Mouse (Mus musculus) forebrain, postnatal 0 days (tissue): ENCODE measurements around the gene Tmc1. TPM values are rescaled to one million over a fixed set of nuclear protein-coding genes. Genes with fewer than 3 reads are reported as not detected.

Source experiments
- ATAC-seq: fragments of 200-750 bp; cut with Nextera tagmentation; 2 replicates; pipeline ENCODE4 v1.8.0; 2017; ENCODE audit warnings: mild to moderate bottlenecking, moderate library complexity
- DNase-seq: peaks from one replicate; pipeline ENCODE4 v3.0.0-alpha.2; 2015
- H3K27ac ChIP-seq: fragments of 300-500 bp; sonication (generic); 2 replicates; pipeline ENCODE4 v1.5.1; 2014; ENCODE audit warnings: low read depth, mild to moderate bottlenecking, antibody characterized with exemption, low read length, moderate library complexity, mixed read lengths
- H3K27me3 ChIP-seq: fragments of 300-500 bp; sonication (generic); 2 replicates; pipeline ENCODE4 v1.6.1; 2014; ENCODE audit warnings: mild to moderate bottlenecking, low read length, mixed read lengths; ENCODE audit not compliant: insufficient read depth
- H3K36me3 ChIP-seq: fragments of 300-500 bp; sonication (generic); 2 replicates; pipeline ENCODE4 v1.6.1; 2014; ENCODE audit warnings: mild to moderate bottlenecking, moderate library complexity; ENCODE audit not compliant: insufficient read depth
- H3K4me1 ChIP-seq: fragments of 300-500 bp; sonication (generic); 2 replicates; pipeline ENCODE4 v1.6.1; 2014; ENCODE audit warnings: antibody characterized with exemption; ENCODE audit not compliant: insufficient read depth
- H3K4me2 ChIP-seq: fragments of 300-500 bp; sonication (generic); 2 replicates; pipeline ENCODE4 v1.6.1; 2014; ENCODE audit warnings: low read depth, mild to moderate bottlenecking, moderate library complexity
- H3K4me3 ChIP-seq: fragments of 300-500 bp; sonication (generic); 2 replicates; pipeline ENCODE4 v1.5.1; 2014; ENCODE audit warnings: low read depth, low read length, mixed read lengths
- H3K9ac ChIP-seq: fragments of 300-500 bp; sonication (generic); 2 replicates; pipeline ENCODE4 v1.6.1; 2014; ENCODE audit warnings: mild to moderate bottlenecking
- H3K9me3 ChIP-seq: fragments of 300-500 bp; sonication (generic); 2 replicates; pipeline ENCODE4 v1.6.1; 2016; ENCODE audit warnings: low read length
- CTCF ChIP-seq: sonication (generic); IDR thresholded peaks from 2 replicates; pipeline ENCODE4 v1.5.1; 2016; ENCODE audit warnings: antibody characterized with exemption, control low read depth, low read depth
- WGBS: fragments of 180-500 bp; shearing (Covaris S2); extraction: QIAGEN DNeasy Blood & Tissue Kit; methylation state at CpG from one replicate; pipeline ENCODE4 v1.1.7; 2014; 5-methylcytosine and 5-hydroxymethylcytosine counted together
- polyA plus RNA-seq: library from polyadenylated mRNA; unstranded; fragments of >200 nt; fragmentation: Nextera tagmentation; extraction: Ambion mirVana; gene quantifications from 2 replicates; pipeline ENCODE4 v1.2.1, GENCODE M21; 2015
- total RNA-seq: library from RNA; depleted of rRNA; stranded (reverse); fragments of >200 nt; gene quantifications from 2 replicates; pipeline ENCODE4 v1.2.3, GENCODE M21; 2014

Tmc1 gene
- total and polyA plus RNA-seq, 2 experiments from 2014 or later: 0.10 TPM; not detected in 1

- no peak for TF ChIP-seq CTCF
Observed at GRCm38 (mm10) chr19:20834895-20835294, 119.1 kb downstream of the Tmc1 start.

GRCm38 (mm10) chr19:20799460-20799859, 154.5 kb downstream of the Tmc1 start:
- DNase-seq (no peak), ATAC-seq (no peak)
- TF ChIP-seq CTCF: no peak
- Histone ChIP-seq H3K4me3 (no peak overlapping the region), H3K36me3 (no peaks in the 10 kb centered on the region), H3K4me2 (no peak overlapping the region), H3K9ac (no peak overlapping the region), H3K9me3 (no peaks in the 10 kb centered on the region), H3K27ac (no peak overlapping the region), H3K4me1 (no peaks in the 10 kb centered on the region), H3K27me3 (no peaks in the 10 kb centered on the region)

More at GRCm38 (mm10) chr19:20834895-20835294, 119.1 kb downstream of the Tmc1 start:
- no peaks in the 10 kb centered on the region for H3K27me3 ChIP-seq
- DNase-seq (no peak), ATAC-seq (no peak)
- no peak overlapping the region for H3K27ac ChIP-seq
- no peak overlapping the region for H3K9ac ChIP-seq
- no peak overlapping the region for H3K4me2 ChIP-seq
- no peaks in the 10 kb centered on the region for H3K36me3 ChIP-seq
- H3K4me3 ChIP-seq: no peak overlapping the region
- H3K9me3 ChIP-seq: no peaks in the 10 kb centered on the region
- 40% methylated on average over 1 of the region's 1 CpGs for WGBS
- H3K4me1 ChIP-seq: no peaks in the 10 kb centered on the region

- no peak overlapping the region for H3K4me2 ChIP-seq
- no peaks in the 10 kb centered on the region for H3K36me3 ChIP-seq
- no peak overlapping the region for H3K4me3 ChIP-seq
- H3K27ac ChIP-seq: no peak overlapping the region
- no peaks in the 10 kb centered on the region for H3K9me3 ChIP-seq
- peak; percentile 87 for ATAC-seq
- peak; percentile 82 for DNase-seq
- H3K9ac ChIP-seq: no peak overlapping the region
- H3K4me1 ChIP-seq: no peaks in the 10 kb centered on the region
- peak; percentile 78 for TF ChIP-seq CTCF
- H3K27me3 ChIP-seq: no peaks in the 10 kb centered on the region
- 33% methylated on average over 6 of the region's 6 CpGs for WGBS
Observed at GRCm38 (mm10) chr19:20797558-20798101, 156.4 kb downstream of the Tmc1 start.

- Histone ChIP-seq H3K4me3 (no peak overlapping the region), H3K9me3 (no peaks in the 10 kb centered on the region), H3K4me2 (no peak overlapping the region), H3K27me3 (no peaks in the 10 kb centered on the region), H3K27ac (no peak overlapping the region), H3K4me1 (no peaks in the 10 kb centered on the region), H3K9ac (no peak overlapping the region), H3K36me3 (no peaks in the 10 kb centered on the region)
- DNase-seq (no peak), ATAC-seq (no peak)
- TF ChIP-seq CTCF: no peak
- WGBS: 63% methylated on average over 4 of the region's 4 CpGs
Observed at GRCm38 (mm10) chr19:20796001-20796400, 158.0 kb downstream of the Tmc1 start.

- no peak for ATAC-seq
- H3K9me3 ChIP-seq: no peaks in the 10 kb centered on the region
- H3K36me3 ChIP-seq: no peaks in the 10 kb centered on the region
- no peaks in the 10 kb centered on the region for H3K4me1 ChIP-seq
- DNase-seq: no peak
- no peak overlapping the region for H3K9ac ChIP-seq
- no peaks in the 10 kb centered on the region for H3K27me3 ChIP-seq
- H3K27ac ChIP-seq: no peak overlapping the region
- TF ChIP-seq CTCF: no peak
- WGBS: 72% methylated on average over 3 of the region's 3 CpGs
- no peak overlapping the region for H3K4me2 ChIP-seq
- no peak overlapping the region for H3K4me3 ChIP-seq
Observed at GRCm38 (mm10) chr19:20794999-20795398, 159.0 kb downstream of the Tmc1 start.

GRCm38 (mm10) chr19:20792811-20793210, 161.2 kb downstream of the Tmc1 start:
- Histone ChIP-seq H3K4me2 (no peak overlapping the region), H3K27me3 (no peaks in the 10 kb centered on the region), H3K4me1 (no peaks in the 10 kb centered on the region), H3K36me3 (no peaks in the 10 kb centered on the region), H3K27ac (no peak overlapping the region), H3K9ac (no peak overlapping the region), H3K9me3 (no peaks in the 10 kb centered on the region), H3K4me3 (no peak overlapping the region)
- DNase-seq (peak; percentile 37), ATAC-seq (peak; percentile 50; the same call in 1 of the 2 replicates)
- no peak for TF ChIP-seq CTCF
- 60% methylated on average over 2 of the region's 2 CpGs for WGBS

GRCm38 (mm10) chr19:20787289-20787688, 166.7 kb downstream of the Tmc1 start:
- ATAC-seq: no peak
- 89% methylated on average over 6 of the region's 6 CpGs for WGBS

GRCm38 (mm10) chr19:20775681-20776080, 178.3 kb downstream of the Tmc1 start:
- no peak for DNase-seq
- Histone ChIP-seq H3K4me3 (no peak overlapping the region), H3K4me1 (no peaks in the 10 kb centered on the region), H3K27ac (no peak overlapping the region), H3K27me3 (no peaks in the 10 kb centered on the region), H3K9ac (no peak overlapping the region), H3K9me3 (no peaks in the 10 kb centered on the region), H3K36me3 (no peaks in the 10 kb centered on the region), H3K4me2 (no peak overlapping the region)
- ATAC-seq: no peak
- WGBS: 81% methylated on average over 2 of the region's 2 CpGs
- TF ChIP-seq CTCF: no peak

More at GRCm38 (mm10) chr19:20787289-20787688, 166.7 kb downstream of the Tmc1 start:
- no peak overlapping the region for H3K4me3 ChIP-seq
- H3K36me3 ChIP-seq: no peaks in the 10 kb centered on the region
- H3K27ac ChIP-seq: no peak overlapping the region
- no peaks in the 10 kb centered on the region for H3K4me1 ChIP-seq
- TF ChIP-seq CTCF: no peak
- H3K9me3 ChIP-seq: no peaks in the 10 kb centered on the region
- no peak overlapping the region for H3K9ac ChIP-seq
- DNase-seq: no peak
- no peaks in the 10 kb centered on the region for H3K27me3 ChIP-seq
- no peak overlapping the region for H3K4me2 ChIP-seq
